Mouse (Mus musculus) right cerebral cortex, adult 18-20 months (tissue): ENCODE measurements around the gene Map1b.

Source experiments
- DNase-seq: peaks from one replicate; pipeline ENCODE4 v3.0.0; 2022; ENCODE audit warnings: mixed read lengths

Map1b gene

GRCm38 (mm10) chr13:99444431-99444871, 71.9 kb downstream of the Map1b start:
- DNase-seq = no peak

- DNase-seq = no peak
These were observed 72.7 kb downstream of the Map1b start for GRCm38 (mm10) chr13:99443484-99444175.

- no peak for DNase-seq
These were observed 73.7 kb downstream of the Map1b start for GRCm38 (mm10) chr13:99442434-99443249.

GRCm38 (mm10) chr13:99441700-99442433, 74.5 kb downstream of the Map1b start:
- no peak for DNase-seq

- no peak for DNase-seq
These were observed 76.1 kb downstream of the Map1b start for GRCm38 (mm10) chr13:99440228-99440627.

GRCm38 (mm10) chr13:99439357-99439756, 77.0 kb downstream of the Map1b start:
- DNase-seq = no peak

- DNase-seq = no peak
These were observed 79.3 kb downstream of the Map1b start for GRCm38 (mm10) chr13:99437051-99437450.

GRCm38 (mm10) chr13:99434494-99434893, 81.8 kb downstream of the Map1b start:
- DNase-seq = no peak

- DNase-seq = peak; percentile 48
These were observed 83.0 kb downstream of the Map1b start for GRCm38 (mm10) chr13:99433068-99434008.

GRCm38 (mm10) chr13:99423581-99423980, 92.8 kb downstream of the Map1b start:
- DNase-seq = no peak

GRCm38 (mm10) chr13:99416601-99417000, 99.7 kb downstream of the Map1b start:
- no peak for DNase-seq

GRCm38 (mm10) chr13:99414352-99414742, 102.0 kb downstream of the Map1b start:
- DNase-seq = no peak

GRCm38 (mm10) chr13:99413481-99414351, 102.6 kb downstream of the Map1b start:
- DNase-seq = no peak

GRCm38 (mm10) chr13:99412477-99413080, 103.8 kb downstream of the Map1b start:
- peak; percentile 63 for DNase-seq

GRCm38 (mm10) chr13:99411761-99412160, 104.6 kb downstream of the Map1b start:
- no peak for DNase-seq

- no peak for DNase-seq
These were observed 105.5 kb downstream of the Map1b start for GRCm38 (mm10) chr13:99410611-99411515.

- no peak for DNase-seq
These were observed 107.1 kb downstream of the Map1b start for GRCm38 (mm10) chr13:99409216-99409615.

- no peak for DNase-seq
These were observed 117.0 kb downstream of the Map1b start for GRCm38 (mm10) chr13:99399373-99399772.

GRCm38 (mm10) chr13:99398149-99398701, 118.1 kb downstream of the Map1b start:
- DNase-seq = no peak
